Mouse (Mus musculus) bone marrow macrophage, adult 2 months (primary cell): ENCODE data around the gene Nagk. TPM values are rescaled to one million over a fixed set of nuclear protein-coding genes. Genes with fewer than 3 reads are reported as not detected.

Experiments
- H3K27ac ChIP-seq: 2 replicates; pipeline ENCODE4 v1.5.1; 2012; ENCODE audit warnings: low read depth, low read length; ENCODE audit not compliant: insufficient read depth
- H3K4me1 ChIP-seq: 2 replicates; pipeline ENCODE4 v1.6.1; 2012; ENCODE audit warnings: low read length; ENCODE audit not compliant: control insufficient read depth, insufficient read depth
- H3K4me3 ChIP-seq: 2 replicates; pipeline ENCODE4 v1.5.1; 2012; ENCODE audit warnings: mild to moderate bottlenecking, low read length, moderate library complexity; ENCODE audit not compliant: insufficient read depth
- CTCF ChIP-seq: IDR thresholded peaks from 2 replicates; pipeline ENCODE4 v1.5.1; 2012; ENCODE audit warnings: low read depth, mild to moderate bottlenecking, low read length, moderate library complexity
- POLR2A ChIP-seq: IDR thresholded peaks from 2 replicates; pipeline ENCODE4 v1.6.1; 2012; ENCODE audit warnings: mild to moderate bottlenecking, low read depth, low read length, borderline replicate concordance
- polyA plus RNA-seq: library from polyadenylated mRNA; stranded (reverse); fragments of >200 nt; gene quantifications from 2 replicates; pipeline ENCODE4 v1.2.4, GENCODE M21; 2012; ENCODE audit not compliant: missing spikeins, insufficient read depth, insufficient read length

Nagk gene
- polyA plus RNA-seq, 1 experiment, result 122 TPM

DNA sequence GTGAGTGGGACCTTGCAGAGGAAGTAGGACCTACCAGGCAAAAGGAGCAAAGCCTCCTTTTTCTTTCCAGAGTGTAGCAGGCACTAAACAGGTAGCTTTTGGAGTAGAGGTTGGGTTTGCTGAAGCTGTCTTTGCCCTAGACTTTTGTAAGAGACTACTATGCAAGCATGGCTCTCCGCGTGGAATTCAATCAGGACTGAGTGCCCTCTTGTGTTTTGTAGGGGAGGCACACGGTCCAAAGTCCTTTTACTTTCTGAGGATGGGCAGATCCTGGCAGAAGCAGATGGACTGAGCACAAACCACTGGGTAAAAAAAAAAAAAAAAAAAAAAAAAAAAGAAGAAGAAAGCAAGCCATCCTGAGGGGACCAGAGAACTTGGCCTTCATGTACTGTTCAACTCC is 1.9 kb downstream of the Nagk start:
- H3K4me1 ChIP-seq, result peaks cover 27% of the 10 kb centered on the region
- TF ChIP-seq CTCF (no peak), POLR2A (no peak)
- H3K4me3 ChIP-seq, result no peak overlapping the region
- no peak overlapping the region for H3K27ac ChIP-seq

DNA sequence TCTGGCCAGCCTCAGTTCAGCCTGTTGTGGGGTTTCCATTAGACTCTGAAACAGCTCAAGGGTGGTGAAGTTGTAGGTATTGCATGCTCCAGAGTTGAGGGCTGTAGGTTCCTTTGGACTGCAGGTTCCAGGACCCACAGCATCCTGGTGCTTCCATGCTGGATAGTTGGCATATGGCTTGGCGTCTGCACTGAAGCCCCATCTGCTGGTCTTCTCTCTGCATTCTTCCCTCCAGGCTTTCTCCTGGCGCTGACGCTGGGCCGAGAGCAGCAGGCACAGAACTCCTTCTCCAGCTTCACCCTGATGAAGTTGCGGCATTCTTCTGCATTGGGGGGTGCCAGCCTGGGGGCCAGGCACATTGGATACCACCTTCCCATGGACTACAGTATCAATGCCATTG is 7.3 kb downstream of the Nagk start:
- H3K4me1 ChIP-seq, result peaks cover 12% of the 10 kb centered on the region
- no peak overlapping the region for H3K27ac ChIP-seq
- no peak for TF ChIP-seq POLR2A
- no peak for TF ChIP-seq CTCF
- no peak overlapping the region for H3K4me3 ChIP-seq

DNA sequence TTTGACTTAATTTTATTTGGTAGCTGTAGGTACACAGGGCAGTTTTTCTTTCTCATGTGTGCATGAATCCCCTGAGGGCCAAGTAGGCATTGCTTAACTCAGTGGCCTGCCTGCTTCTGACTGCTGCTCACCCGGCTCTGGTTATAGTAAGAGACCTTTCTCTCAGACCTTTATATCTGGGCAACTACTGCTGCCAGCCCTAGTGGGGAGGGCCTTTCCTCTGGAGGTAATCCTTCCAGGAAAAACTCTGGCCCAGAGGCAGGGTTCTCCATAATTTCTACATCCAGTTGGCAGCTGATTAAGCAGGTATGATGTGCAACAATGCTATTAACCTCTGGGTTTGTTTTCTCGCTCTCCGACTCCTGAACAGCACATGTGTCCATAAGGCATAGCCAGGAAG is 8.1 kb downstream of the Nagk start:
- H3K27ac ChIP-seq, result no peak overlapping the region
- TF ChIP-seq CTCF, result no peak
- no peak for TF ChIP-seq POLR2A
- peaks cover 6% of the 10 kb centered on the region for H3K4me1 ChIP-seq
- H3K4me3 ChIP-seq, result no peak overlapping the region

DNA sequence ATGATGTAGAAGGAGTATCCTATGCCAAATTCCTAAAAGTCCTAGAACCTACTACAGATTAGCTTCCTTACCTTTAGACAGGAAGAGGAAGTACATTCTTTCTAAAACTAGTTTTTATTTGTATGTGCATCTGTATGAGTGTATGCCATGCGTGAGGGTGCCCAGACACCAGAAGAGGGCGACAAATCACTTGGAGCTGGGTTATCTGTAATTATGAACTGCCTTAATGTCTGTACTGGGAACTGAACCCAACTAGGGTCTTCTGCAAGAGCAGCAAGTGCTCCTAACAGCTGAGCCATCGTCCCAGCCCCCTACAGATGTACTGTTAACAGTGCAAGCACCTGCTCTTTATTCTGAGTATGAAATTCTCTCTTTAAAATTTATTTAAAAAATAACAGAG is 21.0 kb downstream of the Nagk start:
- Histone ChIP-seq H3K4me3 (no peak overlapping the region), H3K4me1 (peaks cover 4% of the 10 kb centered on the region), H3K27ac (no peak overlapping the region)
- TF ChIP-seq POLR2A (no peak), CTCF (no peak)

DNA sequence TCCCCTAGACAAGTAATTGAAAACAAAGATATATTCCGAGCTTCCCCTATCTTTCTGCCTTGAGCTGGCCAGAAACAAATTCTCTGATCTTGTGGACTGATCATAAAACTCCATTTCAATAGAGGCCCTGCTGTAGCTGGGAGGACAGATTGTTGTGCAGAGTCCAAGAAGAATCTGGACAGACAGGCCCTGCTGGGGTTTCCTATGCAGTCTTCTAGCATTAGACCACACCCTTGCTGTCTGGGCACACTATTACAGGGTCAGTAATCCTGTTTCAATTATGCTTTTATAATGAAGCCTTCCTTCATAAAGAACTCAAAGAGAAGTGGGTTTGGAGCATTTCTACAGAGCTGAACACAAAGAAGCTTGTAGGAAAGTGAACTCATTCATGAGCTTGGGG is 24.2 kb downstream of the Nagk start:
- Histone ChIP-seq H3K4me1 (peaks cover 8% of the 10 kb centered on the region), H3K4me3 (no peak overlapping the region), H3K27ac (no peak overlapping the region)
- TF ChIP-seq POLR2A (no peak), CTCF (no peak)

DNA sequence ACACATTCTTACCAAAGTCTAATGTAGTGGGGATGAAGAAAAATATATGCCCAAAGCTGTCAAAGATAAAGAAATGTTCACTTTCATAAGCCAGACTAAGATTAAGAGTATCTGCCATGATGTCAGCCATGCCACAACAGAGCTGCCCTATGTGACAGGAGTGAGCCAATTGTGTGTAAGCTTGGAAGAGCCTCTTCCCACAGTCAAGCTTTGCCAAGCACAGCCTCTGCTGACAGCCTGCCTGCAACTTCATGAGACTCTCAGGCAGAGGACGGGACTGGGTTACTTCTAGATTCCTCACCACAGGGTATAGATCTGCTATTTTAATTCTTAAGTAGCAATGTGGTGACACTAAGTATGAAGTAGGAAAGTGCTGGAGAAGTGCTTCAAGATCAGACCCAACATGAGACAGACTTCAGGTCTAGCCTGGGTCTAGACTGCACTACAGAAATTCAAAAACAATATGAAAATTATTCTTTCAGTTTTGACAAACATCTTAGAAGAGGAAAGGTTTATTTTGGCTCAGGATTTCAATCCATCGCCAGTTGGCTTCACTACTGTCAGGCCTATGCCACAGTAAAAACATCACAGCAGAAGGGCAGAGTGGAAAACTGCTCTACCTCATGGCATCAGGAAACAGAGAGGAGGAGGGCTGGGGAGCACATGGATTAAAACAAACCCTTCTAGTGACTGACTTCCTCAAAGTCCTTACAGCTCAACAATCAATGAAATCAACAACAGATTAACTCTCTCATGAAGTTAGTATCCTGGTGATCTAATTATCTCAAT is 26.1 kb downstream of the Nagk start:
- TF ChIP-seq POLR2A (no peak), CTCF (no peak)
- peaks cover 12% of the 10 kb centered on the region for H3K4me1 ChIP-seq
- H3K4me3 ChIP-seq, result no peak overlapping the region
- H3K27ac ChIP-seq, result no peak overlapping the region

DNA sequence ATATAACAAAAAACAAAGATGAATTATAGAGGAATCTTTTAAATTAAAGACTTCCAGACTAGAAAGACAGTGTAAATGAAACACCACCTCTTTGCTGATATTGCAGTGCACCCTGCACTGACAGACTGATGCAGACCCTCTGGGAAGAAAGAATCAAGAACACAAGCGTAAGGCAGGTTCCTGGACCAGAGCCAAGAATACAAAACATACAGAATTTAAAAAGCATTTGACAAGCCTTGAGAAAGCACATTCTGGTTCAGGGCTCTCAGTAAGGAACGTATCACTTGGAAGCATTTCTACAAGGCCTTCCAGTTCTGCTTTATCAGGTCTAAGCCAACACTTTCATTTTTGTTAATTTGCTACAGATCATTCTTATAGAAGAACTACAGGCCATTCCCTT is 27.1 kb downstream of the Nagk start:
- no peak for TF ChIP-seq CTCF
- no peak for TF ChIP-seq POLR2A
- Histone ChIP-seq H3K27ac (no peak overlapping the region), H3K4me1 (peaks cover 12% of the 10 kb centered on the region), H3K4me3 (no peak overlapping the region)

DNA sequence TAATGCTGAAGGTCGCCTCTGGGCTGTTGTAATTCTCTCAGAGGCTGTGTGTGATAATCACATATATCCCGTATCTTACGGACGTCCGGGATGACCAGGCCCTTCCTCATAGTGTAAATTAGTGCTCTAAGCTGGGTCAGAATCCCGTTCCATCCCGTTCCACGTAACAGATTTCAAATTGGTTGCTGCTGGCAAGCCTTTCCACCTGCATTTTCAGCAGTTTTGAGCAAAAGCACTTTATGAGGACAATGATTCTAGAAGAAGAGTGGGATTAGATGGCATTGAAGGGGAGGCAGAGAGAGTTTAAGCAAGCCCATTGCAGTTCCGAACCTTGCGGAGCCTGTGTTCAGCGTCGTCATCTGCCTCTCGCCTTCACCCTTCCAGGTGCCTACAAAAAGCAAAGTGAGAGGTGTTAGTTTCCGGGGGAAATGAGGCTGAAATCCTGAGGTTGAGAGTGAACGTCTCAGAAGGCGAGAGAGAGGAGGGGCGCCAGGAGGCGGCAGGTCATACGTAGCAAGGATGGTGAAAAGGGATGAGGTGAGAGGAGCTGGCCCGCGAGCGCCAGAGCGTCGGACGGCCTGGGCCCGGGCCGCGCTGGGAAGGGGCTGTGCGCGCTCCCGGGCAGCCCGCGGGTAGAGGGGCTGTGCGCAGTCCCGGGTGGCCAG is 36.3 kb downstream of the Nagk start:
- Histone ChIP-seq H3K4me3 (peak overlapping the region; percentile 89), H3K27ac (no peak overlapping the region), H3K4me1 (peaks cover 7% of the 10 kb centered on the region)
- no peak for TF ChIP-seq POLR2A
- no peak for TF ChIP-seq CTCF

DNA sequence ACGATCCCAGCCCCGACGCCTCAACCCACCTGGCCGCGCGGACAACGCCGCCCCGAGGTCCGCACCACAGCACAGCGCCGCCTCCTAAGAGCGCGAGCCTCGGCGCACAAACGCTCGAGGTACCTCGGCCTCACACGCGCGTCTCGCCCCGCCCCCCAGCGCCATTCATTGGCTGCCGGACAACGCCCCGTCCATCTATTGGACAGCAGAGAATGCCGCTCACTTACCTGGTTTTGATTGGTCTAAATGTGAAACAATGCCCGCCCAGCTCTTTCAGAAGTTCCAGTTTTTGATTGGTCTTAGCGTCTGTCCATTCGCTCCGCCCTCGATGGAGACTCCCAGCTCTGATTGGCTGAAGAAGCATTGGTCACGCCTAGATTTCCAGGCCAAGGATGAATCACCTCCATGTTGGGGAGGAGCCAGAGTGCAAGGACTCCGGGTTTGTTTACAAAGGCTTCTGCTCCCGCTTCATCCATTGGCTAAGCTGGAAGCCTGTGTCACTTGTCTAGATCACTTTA is 36.9 kb downstream of the Nagk start, which contains the start of gene Paip2b:
Gene Paip2b, minus strand, starts transcription at position 136 of the 518 bp plus-strand sequence.
- Histone ChIP-seq H3K27ac (peak within 1 kb of the TSS; percentile 17; the same call in 1 of the 2 replicates), H3K4me1 (peaks cover 11% of the 10 kb centered on the region), H3K4me3 (peak within 1 kb of the TSS; percentile 89)
- no peak; the same call in 1 of the 2 replicates for TF ChIP-seq POLR2A
- no peak for TF ChIP-seq CTCF

DNA sequence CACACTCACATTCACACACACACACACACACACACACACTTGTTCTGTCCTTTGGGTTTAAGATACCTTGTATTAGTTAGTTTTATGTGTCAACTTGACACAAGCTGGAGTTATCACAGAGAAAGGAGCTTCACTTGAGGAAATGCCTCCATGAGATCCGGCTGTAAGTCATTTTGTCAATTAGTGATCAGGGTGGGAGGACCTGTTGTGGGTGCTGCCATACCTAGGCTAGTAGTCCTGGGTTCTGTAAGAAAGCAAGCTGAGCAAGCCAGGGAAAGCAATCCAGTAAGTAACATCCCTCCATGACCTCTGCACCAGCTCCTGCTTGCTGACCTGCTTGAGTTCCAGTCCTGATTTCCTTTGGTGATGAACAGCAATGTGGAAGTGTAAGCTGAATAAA is 37.6 kb downstream of the Nagk start:
- H3K27ac ChIP-seq, result peak overlapping the region; percentile 17; the same call in 1 of the 2 replicates
- peak overlapping the region; percentile 31 for H3K4me3 ChIP-seq
- peaks cover 11% of the 10 kb centered on the region for H3K4me1 ChIP-seq

DNA sequence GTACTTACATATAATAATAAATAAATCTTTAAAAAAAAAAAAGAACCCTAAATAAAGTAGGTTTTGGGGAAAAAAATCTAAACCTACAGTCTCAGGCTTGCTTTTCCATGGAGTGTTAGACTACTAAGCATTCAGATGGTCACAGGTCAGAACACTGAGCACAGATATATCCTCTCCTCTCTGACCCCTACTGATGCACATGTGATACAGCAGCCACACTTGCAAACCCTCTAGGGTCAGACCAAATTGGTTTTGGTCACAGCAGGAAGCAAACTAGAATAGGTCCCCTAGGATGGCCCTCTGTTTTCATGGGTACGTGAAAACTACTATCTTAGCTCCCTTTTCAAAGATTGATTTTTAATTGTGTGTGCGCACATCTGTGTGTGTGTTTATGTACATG is 42.0 kb downstream of the Nagk start:
- no peak overlapping the region for H3K27ac ChIP-seq
- H3K4me1 ChIP-seq, result peaks cover 11% of the 10 kb centered on the region
- H3K4me3 ChIP-seq, result no peak overlapping the region
- TF ChIP-seq CTCF, result no peak
- TF ChIP-seq POLR2A, result no peak
